Mouse (Mus musculus): ENCODE results near the gene Suv39h1.
"Not testable (repeated sequence)": the region's sequence is repeated elsewhere in the genome, so short reads cannot be mapped to it uniquely, and the experiment has no call there.

Suv39h1 gene

DNA sequence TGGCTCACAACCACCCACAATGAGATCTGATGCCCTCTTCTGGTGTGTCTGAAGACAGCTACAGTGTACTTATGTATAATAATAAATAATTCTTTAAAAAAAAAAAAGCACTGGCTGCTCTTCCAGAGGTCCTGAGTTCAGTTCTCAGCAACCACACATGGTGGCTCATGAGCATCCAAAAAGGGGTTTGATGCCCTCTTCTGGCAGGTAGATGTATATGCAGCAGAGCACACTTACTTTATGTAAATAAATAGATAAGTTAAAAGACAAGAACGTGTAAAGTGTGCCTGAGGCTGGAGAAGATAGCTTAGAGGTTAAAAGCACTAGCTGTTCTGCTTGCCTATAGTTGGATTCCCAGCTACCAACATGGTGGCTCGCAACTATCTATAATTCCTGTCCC is 49.8 kb downstream of the Suv39h1 start:
- DNase-seq: no peak

DNA sequence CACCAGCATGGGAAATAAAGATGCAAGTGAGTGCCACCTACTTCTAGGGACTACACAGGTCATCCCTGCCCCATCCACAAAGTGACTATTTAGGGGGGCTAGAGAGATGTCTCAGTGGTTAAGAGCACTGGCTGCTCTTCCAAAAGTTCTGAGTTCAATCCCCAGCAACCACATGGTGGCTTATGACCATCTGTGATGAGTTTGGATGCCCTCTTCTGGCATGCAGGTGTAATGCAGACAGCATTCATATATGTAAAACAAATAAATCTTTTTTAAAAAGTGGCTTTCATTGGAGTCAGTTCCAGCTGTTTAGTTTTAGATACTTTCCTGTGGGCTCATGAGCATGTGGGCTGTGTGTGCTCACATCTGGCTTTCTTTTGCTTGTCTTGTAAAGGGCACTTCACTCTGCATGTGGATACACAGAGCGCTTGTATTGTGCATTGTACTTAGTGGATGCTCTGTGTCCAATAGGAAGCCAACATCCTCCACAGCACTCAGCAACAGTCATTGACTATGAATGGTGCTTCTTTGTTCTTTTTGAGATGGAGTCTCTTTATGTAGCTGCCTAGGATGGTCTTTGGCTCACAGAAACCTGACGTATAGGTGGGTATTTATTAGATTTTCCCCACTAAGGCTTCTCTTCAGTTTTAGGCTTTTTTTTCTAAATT is 54.3 kb downstream of the Suv39h1 start:
- no peak for DNase-seq

DNA sequence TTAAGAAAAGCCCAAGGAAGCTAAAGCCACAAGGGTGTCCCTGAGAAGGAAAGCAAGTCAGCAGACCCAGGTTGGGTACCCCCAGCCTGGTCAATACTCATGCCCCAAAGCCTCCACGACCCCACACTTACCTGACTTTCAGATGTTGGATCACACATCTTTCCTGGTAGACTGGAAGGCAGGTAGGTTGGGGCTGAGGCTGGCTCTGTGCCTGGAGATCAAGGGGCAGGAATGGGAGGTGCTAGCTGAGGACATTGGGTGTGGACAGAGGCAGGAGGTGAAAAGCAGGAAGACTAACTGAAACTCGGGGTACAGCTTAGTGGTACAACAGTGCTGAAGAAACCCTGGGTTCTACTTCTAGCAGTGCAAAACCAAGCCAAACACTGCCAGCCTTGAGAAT is 56.3 kb downstream of the Suv39h1 start, which contains the start of gene Glod5:
Gene Glod5, minus strand, starts transcription at position 207 of the 400 bp plus-strand sequence.
- DNase-seq: no peak

DNA sequence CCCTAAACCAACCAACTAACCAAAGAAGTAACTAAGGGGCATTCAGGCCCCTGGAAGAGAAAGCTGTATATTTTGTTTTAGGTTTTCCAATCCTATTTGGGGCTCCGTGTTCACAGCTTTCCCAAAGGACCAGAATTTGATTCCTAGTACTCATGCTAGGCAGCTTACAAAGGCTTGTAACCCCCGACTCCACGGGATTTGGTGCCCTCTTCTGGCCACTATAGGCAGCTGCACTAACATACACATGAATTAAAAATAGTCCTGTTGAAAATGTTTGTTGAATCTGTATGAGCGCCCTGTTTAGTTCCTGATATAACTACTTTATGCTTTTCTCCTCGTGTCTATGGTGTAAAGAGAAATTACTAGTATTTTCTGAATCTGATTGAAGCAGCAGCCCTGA is 57.4 kb downstream of the Suv39h1 start:
- DNase-seq: peak; percentile 3 to 14

DNA sequence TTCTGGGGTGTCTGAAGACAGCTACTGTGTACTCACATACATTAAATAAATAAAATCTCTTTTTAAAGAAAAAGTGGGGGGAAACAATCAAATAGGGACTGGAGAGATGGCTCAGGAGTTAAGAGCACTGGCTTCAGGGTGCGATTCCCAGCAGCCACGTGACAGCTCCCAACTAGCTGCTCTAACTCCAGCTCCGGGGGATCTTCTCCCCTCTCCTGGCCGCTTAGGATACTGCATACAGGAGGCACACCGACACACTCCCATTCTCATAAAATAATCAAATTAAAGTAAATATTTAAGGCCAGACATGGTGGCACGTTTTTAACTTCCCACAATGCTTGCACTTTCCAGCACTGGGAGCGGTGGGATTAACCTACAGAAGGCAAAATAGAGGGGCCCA is 58.9 kb downstream of the Suv39h1 start:
- DNase-seq: not testable (repeated sequence)

DNA sequence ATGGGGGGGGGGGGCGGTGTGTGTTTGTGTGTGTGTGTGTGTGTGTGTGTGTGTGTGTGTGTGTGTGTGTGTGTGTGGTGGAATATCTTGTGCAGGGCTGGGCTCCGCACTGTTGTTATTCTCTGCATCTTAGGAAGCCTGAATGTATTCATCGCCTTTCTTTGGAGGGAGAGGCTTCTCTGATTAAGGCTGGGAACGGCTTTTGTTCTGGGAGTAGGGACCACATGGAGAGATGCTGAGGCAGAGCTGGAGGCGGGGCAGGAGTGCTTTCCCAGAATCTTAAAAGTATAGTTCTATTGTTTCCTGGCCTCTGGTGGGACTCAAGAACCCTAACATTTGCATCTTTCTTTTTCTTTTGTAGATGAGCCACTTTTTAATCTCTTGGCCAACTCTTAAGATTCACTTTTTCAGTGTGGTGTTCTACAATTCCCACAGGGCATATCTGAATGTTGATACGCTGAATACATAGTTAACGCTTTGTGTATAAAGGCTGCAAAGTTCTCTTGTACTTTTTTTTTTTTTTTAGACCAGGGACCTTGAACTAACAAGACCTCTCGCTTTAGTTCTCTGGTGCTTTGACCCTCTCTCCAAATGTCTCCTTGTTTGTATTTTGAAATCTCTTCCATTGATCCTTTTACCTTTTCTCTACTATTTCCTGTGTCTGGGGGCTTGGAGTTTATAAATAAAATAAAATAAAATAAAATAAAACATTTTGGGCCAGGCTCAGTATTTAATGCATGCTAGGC is 60.8 kb downstream of the Suv39h1 start:
- DNase-seq: no peak

DNA sequence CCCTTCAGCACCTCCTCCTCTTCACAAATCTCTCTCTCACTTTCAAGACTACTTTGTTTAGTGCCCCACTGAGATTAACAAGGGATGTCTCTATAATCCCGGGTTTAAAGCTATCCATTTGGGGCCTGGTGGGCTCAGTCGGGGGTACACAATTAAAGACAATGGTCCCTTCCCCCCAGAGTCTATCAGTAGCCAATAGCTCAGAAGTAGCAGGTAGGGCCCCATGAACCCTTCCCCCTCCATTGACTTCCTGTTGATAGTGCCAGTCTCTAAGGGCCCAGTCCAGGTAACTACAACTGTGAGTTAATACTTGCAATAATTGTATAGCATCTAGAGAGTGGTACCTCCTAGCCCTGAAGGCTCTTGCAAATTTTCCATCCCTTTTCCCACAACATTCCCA is 61.4 kb downstream of the Suv39h1 start:
- DNase-seq: no peak
